Mouse (Mus musculus): ENCODE data around the gene Otud5. TPM values are rescaled to one million over a fixed set of nuclear protein-coding genes. Genes with fewer than 3 reads are reported as not detected.
"Not testable (repeated sequence)": the region's sequence is repeated elsewhere in the genome, so short reads cannot be mapped to it uniquely, and the experiment has no call there.

Gene Otud5
- total RNA-seq (2021) (10 to 100 TPM; 20.3 to 24.5 TPM), polyA plus RNA-seq (2012; rRNA removed) (16.6 and 19.1 TPM in 2 replicates)
- long read RNA-seq, full-length matches to known transcripts = 10 of 19 reads
- long read RNA-seq, partial matches to known transcripts = 5 of 19 reads
- long read RNA-seq, other reads (novel, unspliced or antisense) = 4 of 19 reads

DNA sequence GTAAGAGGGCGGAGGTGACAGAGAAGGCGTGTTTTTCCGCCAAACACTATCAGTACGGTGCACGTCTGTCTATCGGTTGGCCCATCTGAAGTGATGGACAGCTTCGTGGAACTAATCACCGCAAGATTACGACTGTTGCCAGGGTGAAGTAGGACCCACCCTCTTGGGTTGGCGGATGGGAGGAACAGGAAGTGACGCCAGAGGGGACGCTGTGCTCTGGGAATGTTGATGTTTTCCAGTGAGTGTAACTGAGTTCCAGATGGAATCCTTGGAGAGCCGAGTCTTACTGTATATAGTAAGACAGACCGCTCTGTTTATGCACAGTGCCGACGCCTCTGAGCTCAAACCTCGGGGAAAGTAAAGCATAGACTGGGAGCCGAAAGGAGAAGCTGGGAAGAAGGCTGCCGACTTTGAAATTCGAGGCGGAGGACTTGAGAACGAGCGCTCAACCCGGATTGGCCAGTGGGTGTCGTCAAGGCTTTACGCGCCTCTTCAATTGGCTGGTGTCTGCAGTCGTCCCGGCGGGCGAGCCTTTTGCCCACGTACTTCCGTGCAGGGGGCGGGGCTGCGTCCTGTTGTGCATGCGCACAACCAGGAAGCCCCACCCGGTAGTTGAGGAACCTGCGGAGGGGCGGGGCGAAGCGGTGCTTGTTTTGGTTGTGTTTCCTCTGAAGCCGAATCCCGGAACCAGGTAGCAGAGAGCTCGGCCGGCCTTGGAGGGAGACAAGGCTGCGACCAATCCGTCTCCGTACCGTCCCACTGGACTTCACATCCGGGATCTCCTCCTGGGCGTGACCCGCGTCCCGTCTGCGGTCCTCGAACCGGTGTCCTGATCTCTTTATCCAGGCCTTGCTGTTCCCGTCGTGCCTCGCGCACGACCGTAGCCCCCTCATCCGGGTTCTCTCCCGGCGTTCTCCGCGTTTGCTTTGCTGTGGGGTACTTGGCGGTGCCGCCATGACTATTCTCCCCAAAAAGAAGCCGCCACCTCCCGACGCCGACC lies at the start of gene Otud5:
Gene Otud5 (plus strand): TSS at position 202 of the 1,000 bp plus-strand sequence.
- peaks cover 4% of the 10 kb centered on the region for H3K4me1 ChIP-seq (ENCODE audit: control insufficient read depth, insufficient read depth, low read length)
- H3K79me2 ChIP-seq (replicated peaks; ENCODE audit: control insufficient read depth, insufficient read depth, low read length) = no peaks in the 10 kb centered on the region; the same call in 1 of the 2 replicates
- H3K27ac ChIP-seq = peak within 1 kb of the TSS; percentile 97
- WGBS = 15% methylated on average over 72 of the region's 74 CpGs
- TF ChIP-seq CTCF (IDR thresholded peaks at IDR 0.05) (no peak), POLR2A (IDR thresholded peaks at IDR 0.05; ENCODE audit: insufficient read depth, low read depth, low read length) (peak; percentile 57)
- peak within 1 kb of the TSS; percentile 67 for H3K4me3 ChIP-seq
- peak within 1 kb of the TSS; percentile 93 for H3K9ac ChIP-seq (ENCODE audit: low read depth, low read length)
- H3K27me3 ChIP-seq (ENCODE audit: control insufficient read depth, insufficient read depth, low read length) = no peaks in the 10 kb centered on the region
- intact Hi-C loops (cut with DNase I) = no loop called here
- DNase-seq = peak; percentile 91 to 96
- peaks cover 4% of the 10 kb centered on the region for H3K36me3 ChIP-seq (ENCODE audit: control insufficient read depth, insufficient read depth, low read length)

DNA sequence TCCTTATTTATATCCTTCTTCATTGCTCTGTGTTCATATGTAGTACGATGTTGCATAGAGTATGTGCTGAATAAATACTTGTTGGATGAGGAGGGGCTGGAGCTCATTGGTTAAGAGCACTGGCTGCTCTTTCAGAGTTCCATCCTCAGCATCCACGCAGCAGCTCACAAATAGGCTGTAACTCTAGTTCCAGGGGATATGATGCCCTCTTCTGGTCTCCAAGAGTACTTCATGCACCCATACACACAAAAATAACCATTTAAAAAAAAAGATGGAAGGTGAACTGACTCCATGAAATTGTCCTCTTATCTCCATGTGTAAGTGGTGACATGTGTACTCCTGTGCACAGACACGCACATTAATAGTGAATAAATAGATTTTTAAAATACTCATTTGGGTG lies 47.8 kb upstream of the Otud5 start:
- H3K27ac ChIP-seq = no peak overlapping the region
- intact Hi-C loops (cut with DNase I) = no loop called here
- H3K27me3 ChIP-seq (ENCODE audit: control insufficient read depth, insufficient read depth, low read length) = no peaks in the 10 kb centered on the region
- no peak for DNase-seq
- H3K79me2 ChIP-seq (replicated peaks; ENCODE audit: control insufficient read depth, insufficient read depth, low read length) = no peaks in the 10 kb centered on the region
- no peak overlapping the region for H3K9ac ChIP-seq (ENCODE audit: low read depth, low read length)
- H3K4me1 ChIP-seq (ENCODE audit: control insufficient read depth, insufficient read depth, low read length) = peaks cover 1% of the 10 kb centered on the region; the same call in 1 of the 2 replicates
- WGBS = 43% methylated on average over 3 of the region's 3 CpGs
- H3K36me3 ChIP-seq (ENCODE audit: control insufficient read depth, insufficient read depth, low read length) = no peaks in the 10 kb centered on the region
- TF ChIP-seq CTCF (IDR thresholded peaks at IDR 0.05) (peak; percentile 60), POLR2A (IDR thresholded peaks at IDR 0.05; ENCODE audit: insufficient read depth, low read depth, low read length) (no peak)
- no peak overlapping the region for H3K4me3 ChIP-seq

DNA sequence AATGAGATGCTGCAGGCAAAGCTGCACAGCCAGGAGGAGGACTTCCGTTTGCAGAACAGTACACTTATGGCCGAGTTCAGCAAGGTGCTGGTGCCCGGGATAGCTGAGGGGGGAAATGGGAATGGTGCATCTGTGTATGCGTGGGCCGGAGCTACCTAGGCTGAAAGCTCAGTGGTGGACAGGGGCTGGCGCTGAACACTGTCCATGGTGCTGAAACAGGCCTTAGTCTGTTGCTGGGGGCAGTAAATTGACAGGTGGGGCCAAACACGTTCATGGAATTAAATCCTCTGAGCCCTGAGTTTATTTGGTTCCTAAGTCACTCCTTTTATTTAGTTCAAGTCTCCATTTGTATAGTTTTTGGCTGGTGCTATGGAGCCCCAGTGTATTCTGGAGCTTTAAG lies 46.1 kb upstream of the Otud5 start:
- peaks cover 1% of the 10 kb centered on the region; the same call in 1 of the 2 replicates for H3K4me1 ChIP-seq (ENCODE audit: control insufficient read depth, insufficient read depth, low read length)
- intact Hi-C loops (cut with DNase I) = no loop called here
- H3K9ac ChIP-seq (ENCODE audit: low read depth, low read length) = no peak overlapping the region
- TF ChIP-seq POLR2A (IDR thresholded peaks at IDR 0.05; ENCODE audit: insufficient read depth, low read depth, low read length) (no peak), CTCF (IDR thresholded peaks at IDR 0.05) (no peak), EP300 (IDR thresholded peaks at IDR 0.05; ENCODE audit: insufficient read depth, low read depth, low read length) (no peak)
- H3K27ac ChIP-seq = no peak overlapping the region
- H3K79me2 ChIP-seq (replicated peaks; ENCODE audit: control insufficient read depth, insufficient read depth, low read length) = no peaks in the 10 kb centered on the region
- DNase-seq = peak; percentile 6 to 41
- no peak overlapping the region for H3K4me3 ChIP-seq
- no peaks in the 10 kb centered on the region for H3K27me3 ChIP-seq (ENCODE audit: control insufficient read depth, insufficient read depth, low read length)
- WGBS = 24% methylated on average over 7 of the region's 7 CpGs
- H3K36me3 ChIP-seq (ENCODE audit: control insufficient read depth, insufficient read depth, low read length) = no peaks in the 10 kb centered on the region

GRCm38 (mm10) chrX:7797327-7797726 lies 43.8 kb upstream of the Otud5 start:
- no peak overlapping the region for H3K9ac ChIP-seq (ENCODE audit: low read depth, low read length)
- intact Hi-C loops (cut with DNase I) = no loop called here
- no peak overlapping the region for H3K27ac ChIP-seq
- WGBS = 87% methylated on average over 3 of the region's 3 CpGs
- no peaks in the 10 kb centered on the region for H3K79me2 ChIP-seq (replicated peaks; ENCODE audit: control insufficient read depth, insufficient read depth, low read length)
- H3K4me3 ChIP-seq = no peak overlapping the region
- no peaks in the 10 kb centered on the region for H3K36me3 ChIP-seq (ENCODE audit: control insufficient read depth, insufficient read depth, low read length)
- no peak for DNase-seq
- TF ChIP-seq POLR2A (IDR thresholded peaks at IDR 0.05; ENCODE audit: insufficient read depth, low read depth, low read length) = no peak
- TF ChIP-seq CTCF (IDR thresholded peaks at IDR 0.05) = no peak
- TF ChIP-seq EP300 (IDR thresholded peaks at IDR 0.05; ENCODE audit: insufficient read depth, low read depth, low read length) = no peak
- no peaks in the 10 kb centered on the region for H3K27me3 ChIP-seq (ENCODE audit: control insufficient read depth, insufficient read depth, low read length)
- no peaks in the 10 kb centered on the region for H3K4me1 ChIP-seq (ENCODE audit: control insufficient read depth, insufficient read depth, low read length)

- H3K27ac ChIP-seq; H3K27me3 ChIP-seq (ENCODE audit: control insufficient read depth, insufficient read depth, low read length); intact Hi-C loops (cut with DNase I); H3K36me3 ChIP-seq (ENCODE audit: control insufficient read depth, insufficient read depth, low read length); H3K4me3 ChIP-seq; H3K4me1 ChIP-seq (ENCODE audit: control insufficient read depth, insufficient read depth, low read length); DNase-seq; H3K9ac ChIP-seq (ENCODE audit: low read depth, low read length); H3K79me2 ChIP-seq (replicated peaks; ENCODE audit: control insufficient read depth, insufficient read depth, low read length): not testable (repeated sequence)
- 85% methylated on average over 2 of the region's 2 CpGs for WGBS
Observed at GRCm38 (mm10) chrX:7802157-7802556, 39.0 kb upstream of the Otud5 start.

DNA sequence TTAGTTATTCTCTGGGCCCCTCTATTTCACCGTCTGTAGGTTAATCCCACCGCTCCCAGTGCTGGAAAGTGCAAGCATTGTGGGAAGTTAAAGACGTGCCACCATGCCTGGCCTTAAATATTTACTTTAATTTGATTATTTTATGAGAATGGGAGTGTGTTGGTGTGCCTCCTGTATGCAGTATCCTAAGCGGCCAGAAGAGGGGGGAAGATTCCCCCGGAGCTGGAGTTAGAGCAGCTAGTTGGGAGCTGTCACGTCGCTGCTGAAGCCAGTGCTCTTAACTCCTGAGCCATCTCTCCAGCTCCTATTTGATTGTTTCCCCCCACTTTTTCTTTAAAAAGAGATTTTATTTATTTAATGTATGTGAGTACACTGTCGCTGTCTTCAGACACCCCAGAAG lies 26.1 kb upstream of the Otud5 start:
- TF ChIP-seq CTCF (IDR thresholded peaks at IDR 0.05) = peak; percentile 57
- H3K27me3 ChIP-seq (ENCODE audit: control insufficient read depth, insufficient read depth, low read length); H3K4me1 ChIP-seq (ENCODE audit: control insufficient read depth, insufficient read depth, low read length); H3K79me2 ChIP-seq (replicated peaks; ENCODE audit: control insufficient read depth, insufficient read depth, low read length); intact Hi-C loops (cut with DNase I); DNase-seq; H3K27ac ChIP-seq; H3K4me3 ChIP-seq; H3K9ac ChIP-seq (ENCODE audit: low read depth, low read length); H3K36me3 ChIP-seq (ENCODE audit: control insufficient read depth, insufficient read depth, low read length): not testable (repeated sequence)
- WGBS = 58% methylated on average over 8 of the region's 8 CpGs
